In genomic region chr13:49146698-49147006, GRCm38 (mm10) we compare ENCODE assay signal across 7 mouse cellular contexts. TPM values are rescaled to one million over a fixed set of nuclear protein-coding genes. Genes with fewer than 3 reads are reported as not detected.
DNase-seq lines count a peak whose midpoint lies in the region; ATAC-seq and TF ChIP-seq lines count a peak whose summit lies in the region.

No protein-coding gene starts in this region.

- no peaks in the 10 kb centered on the region for H3K9me3 ChIP-seq in kidney, postnatal 0 days (replicated peaks; ENCODE audit: low read length)
- no peaks in the 10 kb centered on the region for H3K9me3 ChIP-seq in hindbrain, embryonic 10.5 days
- no peaks in the 10 kb centered on the region for H3K9me3 ChIP-seq in midbrain, embryonic 12.5 days

- 1% methylated on average over 44 of the region's 44 CpGs for WGBS in kidney, postnatal 0 days
- WGBS in hindbrain, embryonic 10.5 days, result 1% methylated on average over 41 of the region's 44 CpGs
- WGBS in midbrain, embryonic 12.5 days, result under 1% methylated on average over 38 of the region's 44 CpGs

- peaks cover 17% of the 10 kb centered on the region for H3K27me3 ChIP-seq in kidney, postnatal 0 days (ENCODE audit: insufficient read depth, low read length)
- H3K27me3 ChIP-seq in hindbrain, embryonic 10.5 days (ENCODE audit: insufficient read depth, poor library complexity, severe bottlenecking), result peaks cover 76% of the 10 kb centered on the region
- peaks cover 43% of the 10 kb centered on the region for H3K27me3 ChIP-seq in midbrain, embryonic 12.5 days

- H3K9ac ChIP-seq in kidney, postnatal 0 days (ENCODE audit: low read depth, low read length), result peak overlapping the region; percentile 65
- peak overlapping the region; percentile 94 for H3K9ac ChIP-seq in midbrain, embryonic 12.5 days (replicated peaks)

- DNase-seq in kidney, postnatal 0 days (ENCODE audit: low spot score), result no peak
- no peak for DNase-seq in kidney, adult 11 months
- DNase-seq in embryo, embryonic 9.5 days (ENCODE audit: extremely low spot score), result peak; percentile 21
- DNase-seq in hindbrain, embryonic 10.5 days (ENCODE audit: low spot score), result peak; percentile 44
- no peak for DNase-seq in frontal cortex, postnatal 10 days (ENCODE audit: low spot score in 2 of 2)
- DNase-seq in gastrocnemius, adult 18-20 months (ENCODE audit: low spot score), result no peak

- ATAC-seq in kidney, postnatal 0 days (replicated peaks; ENCODE audit: low FRiP score, low read depth), result no peak
- ATAC-seq in midbrain, embryonic 12.5 days (ENCODE audit: low FRiP score, low read depth), result no peak

- no peak overlapping the region for H3K27ac ChIP-seq in kidney, postnatal 0 days
- peak overlapping the region; percentile 92 for H3K27ac ChIP-seq in hindbrain, embryonic 10.5 days
- H3K27ac ChIP-seq in midbrain, embryonic 12.5 days (replicated peaks), result peak overlapping the region; percentile 87

- peak overlapping the region; percentile 100 for H3K4me2 ChIP-seq in kidney, postnatal 0 days (ENCODE audit: low read length)
- peak overlapping the region; percentile 84 for H3K4me2 ChIP-seq in midbrain, embryonic 12.5 days (replicated peaks)

- TF ChIP-seq CTCF in kidney, postnatal 0 days (IDR thresholded peaks at IDR 0.05; ENCODE audit: low read depth), result no peak

- H3K36me3 ChIP-seq in kidney, postnatal 0 days (ENCODE audit: insufficient read depth, low read length), result no peaks in the 10 kb centered on the region
- H3K36me3 ChIP-seq in hindbrain, embryonic 10.5 days, result 0 out of 2 replicates have a peak, but pooled peaks cover 8% of the 10 kb centered on the region
- H3K36me3 ChIP-seq in midbrain, embryonic 12.5 days, result no peaks in the 10 kb centered on the region

- peak overlapping the region; percentile 64 for H3K4me3 ChIP-seq in kidney, postnatal 0 days (replicated peaks; ENCODE audit: low read depth, low read length)
- peak overlapping the region; percentile 90 for H3K4me3 ChIP-seq in hindbrain, embryonic 10.5 days
- peak overlapping the region; percentile 89 for H3K4me3 ChIP-seq in midbrain, embryonic 12.5 days

- peaks cover 12% of the 10 kb centered on the region; the same call in 1 of the 2 replicates for H3K4me1 ChIP-seq in kidney, postnatal 0 days (replicated peaks; ENCODE audit: insufficient read depth, low read length)
- peaks cover 56% of the 10 kb centered on the region for H3K4me1 ChIP-seq in hindbrain, embryonic 10.5 days (replicated peaks)
- H3K4me1 ChIP-seq in midbrain, embryonic 12.5 days, result peaks cover 45% of the 10 kb centered on the region

RNA-seq across cellular contexts. Expression of gene Wnk2, which starts 1.2 kb away (rescaled TPM):
- 0.50 and 0.60 TPM in 2 replicates for polyA plus RNA-seq in kidney, postnatal 0 days (2015; fragmentation: Nextera tagmentation; extraction: Ambion mirVana)
- 4.5 and 8.5 TPM in 2 replicates for polyA plus RNA-seq in hindbrain, embryonic 10.5 days (2016; fragmentation: Nextera tagmentation; extraction: Ambion mirVana)
- 12.0 and 15.0 TPM in 2 replicates for polyA plus RNA-seq in midbrain, embryonic 12.5 days (2016; fragmentation: Nextera tagmentation; extraction: Ambion mirVana)
- total RNA-seq in gastrocnemius, adult 18-20 months (2021), result 10 to 100 TPM; 63.4 to 85.0 TPM

RNA-seq across cellular contexts. Expression of gene Ninj1, which starts 40.6 kb away (rescaled TPM):
- 122 and 127 TPM in 2 replicates for polyA plus RNA-seq in kidney, postnatal 0 days (2015; fragmentation: Nextera tagmentation; extraction: Ambion mirVana)
- 26.3 and 28.3 TPM in 2 replicates for polyA plus RNA-seq in hindbrain, embryonic 10.5 days (2016; fragmentation: Nextera tagmentation; extraction: Ambion mirVana)
- 15.9 and 16.7 TPM in 2 replicates for polyA plus RNA-seq in midbrain, embryonic 12.5 days (2016; fragmentation: Nextera tagmentation; extraction: Ambion mirVana)
- total RNA-seq in gastrocnemius, adult 18-20 months (2021), result 10 to 100 TPM; 17.3 to 23.8 TPM

Comparison
In these comparisons a context has a peak if more than half of its experiments do, and no peak if none do; other contexts are left out.
1. DNase-seq: peak in embryo, embryonic 9.5 days (single experiment) and hindbrain, embryonic 10.5 days (single experiment); none in kidney, postnatal 0 days (single experiment), kidney, adult 11 months (single experiment), frontal cortex, postnatal 10 days (0 of 2) and gastrocnemius, adult 18-20 months (single experiment).
2. Peak in every context shown above with its lines, with median percentiles within 50 percentile points of each other: H3K4me3 ChIP-seq.